Mouse (Mus musculus) hindbrain, embryonic 13.5 days (tissue): ENCODE results near the gene Igfn1. TPM values are rescaled to one million over a fixed set of nuclear protein-coding genes. Genes with fewer than 3 reads are reported as not detected.

Experiments
- ATAC-seq: fragments of 200-750 bp; cut with Nextera tagmentation; 2 replicates; pipeline ENCODE4 v1.8.0; 2017; ENCODE audit warnings: moderate TSS enrichment; ENCODE audit not compliant: low FRiP score
- H3K27ac ChIP-seq: fragments of 300-500 bp; sonication (generic); 2 replicates; pipeline ENCODE4 v1.5.1; 2015; ENCODE audit warnings: inconsistent platforms, mild to moderate bottlenecking, moderate library complexity
- H3K27me3 ChIP-seq: fragments of 300-500 bp; sonication (generic); 2 replicates; pipeline ENCODE4 v1.6.1; 2015; ENCODE audit warnings: mild to moderate bottlenecking, inconsistent platforms
- H3K36me3 ChIP-seq: fragments of 300-500 bp; sonication (generic); 2 replicates; pipeline ENCODE4 v1.6.1; 2015; ENCODE audit warnings: mild to moderate bottlenecking, inconsistent platforms
- H3K4me1 ChIP-seq: fragments of 300-500 bp; sonication (generic); replicated peaks from 2 replicates; pipeline ENCODE4 v1.6.1; 2015; ENCODE audit warnings: inconsistent platforms
- H3K4me2 ChIP-seq: fragments of 300-500 bp; sonication (generic); 2 replicates; pipeline ENCODE4 v1.6.1; 2015; ENCODE audit warnings: inconsistent platforms, mild to moderate bottlenecking, moderate library complexity
- H3K4me3 ChIP-seq: fragments of 300-500 bp; sonication (generic); 2 replicates; pipeline ENCODE4 v1.5.1; 2015; ENCODE audit warnings: mild to moderate bottlenecking, inconsistent platforms
- H3K9ac ChIP-seq: fragments of 300-500 bp; sonication (generic); 2 replicates; pipeline ENCODE4 v1.6.1; 2015; ENCODE audit warnings: mild to moderate bottlenecking, inconsistent platforms
- H3K9me3 ChIP-seq: fragments of 300-500 bp; sonication (generic); 2 replicates; pipeline ENCODE4 v1.6.1; 2016; ENCODE audit warnings: inconsistent platforms
- WGBS: fragments of 180-500 bp; shearing (Covaris S2); methylation state at CpG from one replicate; pipeline ENCODE4 v1.1.7; 2015; 5-methylcytosine and 5-hydroxymethylcytosine counted together
- polyA plus RNA-seq: library from polyadenylated mRNA; unstranded; fragments of >200 nt; fragmentation: Nextera tagmentation; extraction: Ambion mirVana; gene quantifications from 2 replicates; pipeline ENCODE4 v1.2.1, GENCODE M21; 2015

Igfn1 gene
- polyA plus RNA-seq, 1 experiment from 2014 or later: not detected

GRCm38 (mm10) chr1:135945711-135946110 is 60.4 kb downstream of the Igfn1 start:
- no peak overlapping the region for H3K27ac ChIP-seq
- H3K27me3 ChIP-seq: peaks cover 14% of the 10 kb centered on the region
- no peaks in the 10 kb centered on the region for H3K36me3 ChIP-seq
- WGBS: 17% methylated on average over 7 of the region's 7 CpGs
- no peak for ATAC-seq
- 0 out of 2 replicates have a peak, but pooled peaks cover 4% of the 10 kb centered on the region for H3K4me1 ChIP-seq
- no peak overlapping the region for H3K9ac ChIP-seq
- H3K9me3 ChIP-seq: no peaks in the 10 kb centered on the region
- no peak overlapping the region for H3K4me2 ChIP-seq
- no peak overlapping the region for H3K4me3 ChIP-seq

- Histone ChIP-seq H3K27me3 (peaks cover 14% of the 10 kb centered on the region), H3K9me3 (no peaks in the 10 kb centered on the region), H3K36me3 (no peaks in the 10 kb centered on the region), H3K4me2 (peak overlapping the region; percentile 35), H3K9ac (no peak overlapping the region), H3K4me1 (0 out of 2 replicates have a peak, but pooled peaks cover 4% of the 10 kb centered on the region), H3K27ac (no peak overlapping the region), H3K4me3 (no peak overlapping the region)
- ATAC-seq: peak; percentile 52; the same call in 1 of the 2 replicates
- 52% methylated on average over 12 of the region's 12 CpGs for WGBS
Observed at GRCm38 (mm10) chr1:135944526-135945259, 61.4 kb downstream of the Igfn1 start.

- Histone ChIP-seq H3K27ac (no peak overlapping the region), H3K36me3 (no peaks in the 10 kb centered on the region), H3K27me3 (peaks cover 14% of the 10 kb centered on the region), H3K4me3 (no peak overlapping the region), H3K9ac (no peak overlapping the region), H3K4me1 (0 out of 2 replicates have a peak, but pooled peaks cover 4% of the 10 kb centered on the region), H3K4me2 (no peak overlapping the region), H3K9me3 (no peaks in the 10 kb centered on the region)
- no peak for ATAC-seq
- 91% methylated on average over 2 of the region's 2 CpGs for WGBS
Observed at GRCm38 (mm10) chr1:135943713-135944112, 62.4 kb downstream of the Igfn1 start.

- no peak overlapping the region for H3K9ac ChIP-seq
Observed at GRCm38 (mm10) chr1:135942116-135942515, 64.0 kb downstream of the Igfn1 start.

GRCm38 (mm10) chr1:135941259-135942006 is 64.7 kb downstream of the Igfn1 start:
- Histone ChIP-seq H3K36me3 (no peaks in the 10 kb centered on the region), H3K9ac (no peak overlapping the region), H3K27me3 (peaks cover 14% of the 10 kb centered on the region), H3K4me1 (0 out of 2 replicates have a peak, but pooled peaks cover 4% of the 10 kb centered on the region), H3K9me3 (no peaks in the 10 kb centered on the region), H3K27ac (no peak overlapping the region), H3K4me2 (no peak overlapping the region), H3K4me3 (no peak overlapping the region)
- 76% methylated on average over 6 of the region's 6 CpGs for WGBS
- ATAC-seq: no peak

More at GRCm38 (mm10) chr1:135942116-135942515, 64.0 kb downstream of the Igfn1 start:
- WGBS: 35% methylated on average over 7 of the region's 7 CpGs
- H3K4me3 ChIP-seq: no peak overlapping the region
- H3K27me3 ChIP-seq: peaks cover 14% of the 10 kb centered on the region
- 0 out of 2 replicates have a peak, but pooled peaks cover 4% of the 10 kb centered on the region for H3K4me1 ChIP-seq
- no peak for ATAC-seq
- no peaks in the 10 kb centered on the region for H3K36me3 ChIP-seq
- no peak overlapping the region for H3K4me2 ChIP-seq
- H3K27ac ChIP-seq: no peak overlapping the region
- H3K9me3 ChIP-seq: no peaks in the 10 kb centered on the region

GRCm38 (mm10) chr1:135936091-135936490 is 70.1 kb downstream of the Igfn1 start:
- Histone ChIP-seq H3K4me2 (no peak overlapping the region), H3K36me3 (no peaks in the 10 kb centered on the region), H3K9me3 (no peaks in the 10 kb centered on the region), H3K27me3 (no peaks in the 10 kb centered on the region), H3K4me3 (no peak overlapping the region), H3K4me1 (no peaks in the 10 kb centered on the region), H3K9ac (no peak overlapping the region), H3K27ac (no peak overlapping the region)
- WGBS: 84% methylated on average over 1 of the region's 1 CpGs
- ATAC-seq: no peak

- peaks cover 8% of the 10 kb centered on the region; the same call in 1 of the 2 replicates for H3K4me1 ChIP-seq
- H3K4me3 ChIP-seq: no peak overlapping the region
- ATAC-seq: no peak
- 78% methylated on average over 18 of the region's 18 CpGs for WGBS
- no peaks in the 10 kb centered on the region for H3K36me3 ChIP-seq
- H3K4me2 ChIP-seq: no peak overlapping the region
- H3K27me3 ChIP-seq: no peaks in the 10 kb centered on the region
- no peaks in the 10 kb centered on the region for H3K9me3 ChIP-seq
- no peak overlapping the region for H3K27ac ChIP-seq
- H3K9ac ChIP-seq: no peak overlapping the region
Observed at GRCm38 (mm10) chr1:135933704-135934293, 72.3 kb downstream of the Igfn1 start.

- no peaks in the 10 kb centered on the region for H3K27me3 ChIP-seq
- H3K36me3 ChIP-seq: no peaks in the 10 kb centered on the region
- H3K4me1 ChIP-seq: peaks cover 8% of the 10 kb centered on the region; the same call in 1 of the 2 replicates
- no peak overlapping the region for H3K9ac ChIP-seq
- 56% methylated on average over 3 of the region's 3 CpGs for WGBS
- no peak overlapping the region for H3K27ac ChIP-seq
- no peak overlapping the region for H3K4me3 ChIP-seq
- ATAC-seq: no peak
- no peaks in the 10 kb centered on the region for H3K9me3 ChIP-seq
- H3K4me2 ChIP-seq: no peak overlapping the region
Observed at GRCm38 (mm10) chr1:135929876-135930275, 76.3 kb downstream of the Igfn1 start.

- no peak for ATAC-seq
- H3K9me3 ChIP-seq: no peaks in the 10 kb centered on the region
- no peaks in the 10 kb centered on the region for H3K36me3 ChIP-seq
- WGBS: 76% methylated on average over 5 of the region's 5 CpGs
- H3K4me3 ChIP-seq: no peak overlapping the region
- peaks cover 26% of the 10 kb centered on the region for H3K27me3 ChIP-seq
- peaks cover 8% of the 10 kb centered on the region; the same call in 1 of the 2 replicates for H3K4me1 ChIP-seq
- H3K9ac ChIP-seq: no peak overlapping the region
- H3K4me2 ChIP-seq: no peak overlapping the region
- no peak overlapping the region for H3K27ac ChIP-seq
Observed at GRCm38 (mm10) chr1:135925848-135926247, 80.3 kb downstream of the Igfn1 start.

- no peaks in the 10 kb centered on the region for H3K36me3 ChIP-seq
- ATAC-seq: no peak
- no peak overlapping the region for H3K9ac ChIP-seq
- WGBS: 71% methylated on average over 5 of the region's 5 CpGs
- no peaks in the 10 kb centered on the region for H3K9me3 ChIP-seq
- no peak overlapping the region for H3K4me2 ChIP-seq
- H3K27ac ChIP-seq: no peak overlapping the region
- H3K4me1 ChIP-seq: no peaks in the 10 kb centered on the region
- H3K4me3 ChIP-seq: no peak overlapping the region
- H3K27me3 ChIP-seq: peaks cover 39% of the 10 kb centered on the region
Observed at GRCm38 (mm10) chr1:135924377-135924994, 81.7 kb downstream of the Igfn1 start.

GRCm38 (mm10) chr1:135923229-135923628 is 82.9 kb downstream of the Igfn1 start:
- no peak for ATAC-seq
- WGBS: 81% methylated on average over 7 of the region's 7 CpGs
- H3K9ac ChIP-seq: no peak overlapping the region
- H3K4me3 ChIP-seq: no peak overlapping the region
- peaks cover 52% of the 10 kb centered on the region for H3K27me3 ChIP-seq
- H3K27ac ChIP-seq: no peak overlapping the region
- no peaks in the 10 kb centered on the region for H3K36me3 ChIP-seq
- no peak overlapping the region for H3K4me2 ChIP-seq
- H3K9me3 ChIP-seq: no peaks in the 10 kb centered on the region
- peaks cover 11% of the 10 kb centered on the region for H3K4me1 ChIP-seq
